Mouse (Mus musculus) embryonic facial prominence, embryonic 12.5 days (tissue): ENCODE measurements around the gene Apobec2. TPM values are rescaled to one million over a fixed set of nuclear protein-coding genes. Genes with fewer than 3 reads are reported as not detected.

Experiments
- ATAC-seq: fragments of 200-750 bp; cut with Nextera tagmentation; 2 replicates; pipeline ENCODE4 v1.8.0; 2017; ENCODE audit not compliant: insufficient number of reproducible peaks, insufficient read depth, low FRiP score, low TSS enrichment
- H3K27ac ChIP-seq: fragments of 300-500 bp; sonication (generic); 2 replicates; pipeline ENCODE4 v1.5.1; 2016; ENCODE audit warnings: mild to moderate bottlenecking
- H3K27me3 ChIP-seq: fragments of 300-500 bp; sonication (generic); 2 replicates; pipeline ENCODE4 v1.6.1; 2016; ENCODE audit warnings: mild to moderate bottlenecking, moderate library complexity
- H3K36me3 ChIP-seq: fragments of 300-500 bp; sonication (generic); 2 replicates; pipeline ENCODE4 v1.6.1; 2016; ENCODE audit warnings: mild to moderate bottlenecking
- H3K4me1 ChIP-seq: fragments of 300-500 bp; sonication (generic); 2 replicates; pipeline ENCODE4 v1.6.1; 2016
- H3K4me2 ChIP-seq: fragments of 300-500 bp; sonication (generic); replicated peaks from 2 replicates; pipeline ENCODE4 v1.6.1; 2016; ENCODE audit warnings: mild to moderate bottlenecking, moderate library complexity
- H3K4me3 ChIP-seq: fragments of 300-500 bp; sonication (generic); 2 replicates; pipeline ENCODE4 v1.5.1; 2016; ENCODE audit warnings: mild to moderate bottlenecking
- H3K9ac ChIP-seq: fragments of 300-500 bp; sonication (generic); 2 replicates; pipeline ENCODE4 v1.6.1; 2016; ENCODE audit warnings: mild to moderate bottlenecking, moderate library complexity
- H3K9me3 ChIP-seq: fragments of 300-500 bp; sonication (generic); 2 replicates; pipeline ENCODE4 v1.6.1; 2016; ENCODE audit warnings: mild to moderate bottlenecking, moderate library complexity
- WGBS: fragments of 180-500 bp; shearing (Covaris S2); methylation state at CpG from one replicate; pipeline ENCODE4 v1.1.7; 2016; 5-methylcytosine and 5-hydroxymethylcytosine counted together
- polyA plus RNA-seq: library from polyadenylated mRNA; unstranded; fragments of >200 nt; fragmentation: Nextera tagmentation; extraction: Ambion mirVana; gene quantifications from 2 replicates; pipeline ENCODE4 v1.2.1, GENCODE M21; 2016

The Apobec2 gene
- polyA plus RNA-seq, 1 experiment from 2014 or later: 5.7 TPM

GRCm38 (mm10) chr17:48403848-48404247 lies 28.9 kb downstream of the Apobec2 start:
- Histone ChIP-seq H3K9ac (no peak overlapping the region), H3K4me1 (peaks cover 11% of the 10 kb centered on the region), H3K27me3 (no peaks in the 10 kb centered on the region), H3K4me3 (no peak overlapping the region), H3K9me3 (no peaks in the 10 kb centered on the region), H3K27ac (no peak overlapping the region), H3K4me2 (no peak overlapping the region), H3K36me3 (peaks cover 18% of the 10 kb centered on the region)
- 93% methylated on average over 2 of the region's 2 CpGs for WGBS
- ATAC-seq: no peak

- Histone ChIP-seq H3K4me1 (peaks cover 9% of the 10 kb centered on the region), H3K9ac (no peak overlapping the region), H3K4me3 (no peak overlapping the region), H3K27me3 (no peaks in the 10 kb centered on the region), H3K36me3 (peaks cover 28% of the 10 kb centered on the region), H3K4me2 (no peak overlapping the region), H3K27ac (no peak overlapping the region), H3K9me3 (no peaks in the 10 kb centered on the region)
- WGBS: 91% methylated on average over 3 of the region's 3 CpGs
- no peak for ATAC-seq
Observed at GRCm38 (mm10) chr17:48402751-48403150, 30.0 kb downstream of the Apobec2 start.

GRCm38 (mm10) chr17:48401710-48402109 lies 31.0 kb downstream of the Apobec2 start:
- Histone ChIP-seq H3K9me3 (no peaks in the 10 kb centered on the region), H3K4me2 (no peak overlapping the region), H3K27ac (no peak overlapping the region), H3K9ac (no peak overlapping the region), H3K27me3 (no peaks in the 10 kb centered on the region), H3K4me1 (no peaks in the 10 kb centered on the region), H3K4me3 (no peak overlapping the region), H3K36me3 (peaks cover 31% of the 10 kb centered on the region)
- no peak for ATAC-seq
- 87% methylated on average over 4 of the region's 4 CpGs for WGBS

GRCm38 (mm10) chr17:48392616-48393015 lies 40.1 kb downstream of the Apobec2 start:
- no peak for ATAC-seq
- Histone ChIP-seq H3K27me3 (no peaks in the 10 kb centered on the region), H3K4me1 (no peaks in the 10 kb centered on the region), H3K4me2 (no peak overlapping the region), H3K27ac (no peak overlapping the region), H3K4me3 (no peak overlapping the region), H3K9me3 (no peaks in the 10 kb centered on the region), H3K36me3 (peaks cover 91% of the 10 kb centered on the region), H3K9ac (no peak overlapping the region)
- 97% methylated on average over 3 of the region's 3 CpGs for WGBS

GRCm38 (mm10) chr17:48391446-48391845 lies 41.3 kb downstream of the Apobec2 start:
- ATAC-seq: no peak
- Histone ChIP-seq H3K4me3 (no peak overlapping the region), H3K27me3 (no peaks in the 10 kb centered on the region), H3K9ac (no peak overlapping the region), H3K4me1 (no peaks in the 10 kb centered on the region), H3K36me3 (peaks cover 99% of the 10 kb centered on the region), H3K9me3 (no peaks in the 10 kb centered on the region), H3K27ac (no peak overlapping the region), H3K4me2 (no peak overlapping the region)
- WGBS: 94% methylated on average over 5 of the region's 5 CpGs

GRCm38 (mm10) chr17:48389442-48389841 lies 43.3 kb downstream of the Apobec2 start:
- ATAC-seq: no peak
- Histone ChIP-seq H3K4me1 (no peaks in the 10 kb centered on the region), H3K4me3 (no peak overlapping the region), H3K27me3 (no peaks in the 10 kb centered on the region), H3K9me3 (no peaks in the 10 kb centered on the region), H3K9ac (no peak overlapping the region), H3K4me2 (no peak overlapping the region), H3K36me3 (peaks cover 85% of the 10 kb centered on the region), H3K27ac (no peak overlapping the region)
- WGBS: 96% methylated on average over 5 of the region's 5 CpGs

- H3K9me3 ChIP-seq: no peaks in the 10 kb centered on the region
- ATAC-seq: no peak
- H3K4me3 ChIP-seq: no peak overlapping the region
- H3K27ac ChIP-seq: no peak overlapping the region
- WGBS: 91% methylated on average over 2 of the region's 2 CpGs
- H3K36me3 ChIP-seq: peaks cover 78% of the 10 kb centered on the region
- no peaks in the 10 kb centered on the region for H3K4me1 ChIP-seq
- H3K27me3 ChIP-seq: no peaks in the 10 kb centered on the region
- H3K9ac ChIP-seq: no peak overlapping the region
- H3K4me2 ChIP-seq: no peak overlapping the region
Observed at GRCm38 (mm10) chr17:48388666-48389065, 44.1 kb downstream of the Apobec2 start.

- Histone ChIP-seq H3K4me1 (no peaks in the 10 kb centered on the region), H3K9me3 (no peaks in the 10 kb centered on the region), H3K27ac (no peak overlapping the region), H3K36me3 (peaks cover 50% of the 10 kb centered on the region), H3K27me3 (no peaks in the 10 kb centered on the region), H3K4me3 (no peak overlapping the region), H3K4me2 (no peak overlapping the region), H3K9ac (no peak overlapping the region)
- 85% methylated on average over 2 of the region's 2 CpGs for WGBS
- ATAC-seq: no peak
Observed at GRCm38 (mm10) chr17:48385786-48386461, 46.8 kb downstream of the Apobec2 start.

GRCm38 (mm10) chr17:48379050-48379449 lies 53.7 kb downstream of the Apobec2 start:
- Histone ChIP-seq H3K27ac (no peak overlapping the region), H3K4me2 (no peak overlapping the region), H3K9me3 (no peaks in the 10 kb centered on the region), H3K36me3 (no peaks in the 10 kb centered on the region), H3K27me3 (no peaks in the 10 kb centered on the region), H3K4me3 (no peak overlapping the region), H3K4me1 (no peaks in the 10 kb centered on the region), H3K9ac (no peak overlapping the region)
- ATAC-seq: no peak

- ATAC-seq: no peak
- Histone ChIP-seq H3K4me1 (no peaks in the 10 kb centered on the region), H3K4me2 (no peak overlapping the region), H3K9me3 (no peaks in the 10 kb centered on the region), H3K9ac (no peak overlapping the region), H3K27me3 (no peaks in the 10 kb centered on the region), H3K4me3 (no peak overlapping the region), H3K27ac (no peak overlapping the region), H3K36me3 (no peaks in the 10 kb centered on the region)
- 90% methylated on average over 1 of the region's 1 CpGs for WGBS
Observed at GRCm38 (mm10) chr17:48376102-48376501, 56.6 kb downstream of the Apobec2 start.

GRCm38 (mm10) chr17:48372987-48373386 lies 59.7 kb downstream of the Apobec2 start:
- no peak for ATAC-seq
- no peak overlapping the region for H3K4me3 ChIP-seq
- H3K9ac ChIP-seq: no peak overlapping the region
- no peaks in the 10 kb centered on the region for H3K4me1 ChIP-seq
- no peaks in the 10 kb centered on the region for H3K36me3 ChIP-seq
- WGBS: 54% methylated on average over 8 of the region's 8 CpGs
- H3K9me3 ChIP-seq: no peaks in the 10 kb centered on the region
- no peaks in the 10 kb centered on the region for H3K27me3 ChIP-seq
- H3K27ac ChIP-seq: no peak overlapping the region
- no peak overlapping the region for H3K4me2 ChIP-seq

GRCm38 (mm10) chr17:48371621-48372020 lies 61.1 kb downstream of the Apobec2 start:
- no peak overlapping the region for H3K4me2 ChIP-seq
- no peak overlapping the region for H3K4me3 ChIP-seq
- ATAC-seq: no peak
- no peaks in the 10 kb centered on the region for H3K4me1 ChIP-seq
- H3K9me3 ChIP-seq: no peaks in the 10 kb centered on the region
- no peak overlapping the region for H3K9ac ChIP-seq
- H3K27ac ChIP-seq: no peak overlapping the region
- H3K27me3 ChIP-seq: no peaks in the 10 kb centered on the region
- H3K36me3 ChIP-seq: no peaks in the 10 kb centered on the region
